Mouse (Mus musculus): ENCODE data around the gene Mecom.

Mecom gene

DNA sequence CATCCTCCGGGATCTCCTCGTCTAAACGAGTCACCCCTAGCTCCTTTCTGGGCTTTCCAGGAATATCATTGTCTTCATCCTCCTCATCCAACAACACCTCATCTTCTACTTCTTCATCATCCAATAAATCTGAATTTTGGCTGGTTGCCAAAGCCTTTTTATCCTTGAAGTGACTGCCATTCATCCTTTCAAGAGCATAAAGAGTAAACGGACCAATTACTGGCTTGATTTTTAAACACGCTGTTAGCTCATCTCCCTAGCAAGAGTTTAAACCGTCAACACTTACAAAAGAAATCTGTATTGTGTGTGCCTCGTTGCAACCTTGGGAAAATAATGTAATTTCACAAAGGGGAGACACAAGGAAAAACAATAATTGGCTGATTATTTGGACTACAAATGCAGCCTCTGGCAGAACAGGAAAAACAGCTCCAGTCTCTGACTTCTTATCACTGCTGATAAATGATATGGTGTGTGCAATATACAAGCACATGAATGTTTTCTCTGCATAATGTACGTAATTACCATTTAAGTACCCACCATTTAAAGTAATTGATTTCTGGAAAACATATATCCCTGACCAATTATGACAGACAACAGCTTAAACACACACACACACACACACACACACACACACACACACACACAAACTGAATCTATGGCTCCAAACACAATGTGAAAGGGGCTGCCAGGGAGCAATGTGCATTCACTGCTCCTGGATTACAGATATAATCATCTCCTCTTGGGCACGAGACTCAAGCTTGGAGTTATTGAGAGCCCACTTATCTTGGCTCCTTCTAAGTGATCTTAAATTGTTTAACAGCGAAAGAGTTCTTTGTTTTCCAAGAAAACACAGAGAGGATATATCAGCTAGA, 590.2 kb downstream of the Mecom start:
- no peak for DNase-seq (ENCODE audit: low spot score in 2 of 2)

GRCm38 (mm10) chr3:29953269-29953668, 594.5 kb downstream of the Mecom start:
- DNase-seq (ENCODE audit: low spot score in 2 of 2), result no peak

DNA sequence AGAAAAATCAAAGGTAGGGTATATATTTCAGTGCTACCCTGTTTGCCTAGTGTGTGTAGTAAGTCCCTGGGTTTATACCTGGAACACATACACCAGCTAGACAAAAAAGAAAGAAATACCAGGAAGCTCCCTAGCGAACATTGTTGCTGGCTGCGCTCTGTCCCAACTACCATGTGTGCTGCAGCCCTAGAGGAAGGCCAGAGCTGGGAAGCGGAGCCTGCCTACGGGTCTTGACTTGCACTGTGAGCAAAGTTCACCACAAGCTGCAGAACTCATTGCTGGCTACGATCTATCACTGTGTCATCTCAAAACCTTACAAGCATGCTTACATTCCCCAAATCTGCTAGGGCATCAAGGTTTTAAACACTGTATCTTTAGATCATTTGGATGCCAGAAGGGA, 597.0 kb downstream of the Mecom start:
- no peak for DNase-seq (ENCODE audit: low spot score in 2 of 2)

DNA sequence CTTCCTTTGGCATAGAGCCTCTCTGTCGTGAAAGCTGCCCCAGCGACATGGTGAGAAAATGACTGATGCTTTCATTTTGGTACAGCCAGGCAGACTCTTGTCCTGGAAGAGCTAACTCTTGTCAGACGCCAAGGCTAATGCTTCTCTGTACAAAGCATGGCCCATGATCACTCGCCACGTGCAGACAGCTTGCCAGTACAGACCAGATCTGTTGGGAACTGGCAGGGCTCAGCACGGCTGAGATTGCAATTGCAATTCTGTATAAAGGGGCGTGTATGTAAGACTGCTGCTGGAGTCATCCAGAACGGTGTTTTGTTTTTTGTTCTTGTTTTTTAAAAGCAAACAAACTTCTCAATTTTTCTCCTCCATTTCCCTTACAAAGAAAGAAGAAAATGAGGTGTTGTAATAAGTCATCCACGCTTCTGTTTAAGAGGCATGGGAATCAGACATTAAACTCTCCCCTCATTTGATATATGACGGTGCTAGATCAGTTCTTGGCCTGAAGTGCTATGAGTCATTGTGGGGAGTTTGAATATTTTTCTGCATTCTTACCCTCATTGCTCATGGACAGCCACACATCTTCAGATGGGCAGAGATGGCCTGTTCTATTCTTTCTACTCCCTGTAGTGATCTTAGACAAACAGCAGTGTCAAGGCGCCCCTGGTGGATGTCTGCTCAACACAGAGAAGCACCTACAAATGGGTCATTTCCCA, 644.1 kb downstream of the Mecom start:
- no peak for DNase-seq (ENCODE audit: low spot score in 2 of 2)

All from left cerebral cortex, adult 9 months (tissue).